Mouse (Mus musculus) liver, embryonic 11.5 days (tissue): ENCODE measurements around the gene Gpam. TPM values are rescaled to one million over a fixed set of nuclear protein-coding genes. Genes with fewer than 3 reads are reported as not detected.
"Not testable (repeated sequence)": the region's sequence is repeated elsewhere in the genome, so short reads cannot be mapped to it uniquely, and the experiment has no call there.

Source experiments
- ATAC-seq: fragments of 200-750 bp; cut with Nextera tagmentation; replicated peaks from 2 replicates; pipeline ENCODE4 v1.8.0; 2017; ENCODE audit warnings: moderate number of reproducible peaks, mild to moderate bottlenecking, moderate TSS enrichment, moderate library complexity; ENCODE audit not compliant: low FRiP score
- DNase-seq: peaks from one replicate; pipeline ENCODE4 v3.0.0-alpha.2; 2017; ENCODE audit warnings: low spot score
- H3K27ac ChIP-seq: fragments of 300-500 bp; sonication (generic); 2 replicates; pipeline ENCODE4 v1.5.1; 2014; ENCODE audit warnings: mild to moderate bottlenecking, low read depth, low read length, control low read depth
- H3K27me3 ChIP-seq: fragments of 300-500 bp; sonication (generic); replicated peaks from 2 replicates; pipeline ENCODE4 v1.6.1; 2014; ENCODE audit warnings: low read length, mixed read lengths; ENCODE audit not compliant: control insufficient read depth, insufficient read depth
- H3K36me3 ChIP-seq: fragments of 300-500 bp; sonication (generic); 2 replicates; pipeline ENCODE4 v1.6.1; 2014; ENCODE audit warnings: mild to moderate bottlenecking, low read length, moderate library complexity, mixed read lengths; ENCODE audit not compliant: control insufficient read depth, insufficient read depth
- H3K4me1 ChIP-seq: fragments of 300-500 bp; sonication (generic); replicated peaks from 2 replicates; pipeline ENCODE4 v1.6.1; 2014; ENCODE audit warnings: low read length, mixed read lengths; ENCODE audit not compliant: control insufficient read depth, insufficient read depth
- H3K4me2 ChIP-seq: fragments of 300-500 bp; sonication (generic); 2 replicates; pipeline ENCODE4 v1.6.1; 2014; ENCODE audit warnings: mild to moderate bottlenecking, control low read depth, moderate library complexity
- H3K4me3 ChIP-seq: fragments of 300-500 bp; sonication (generic); 2 replicates; pipeline ENCODE4 v1.5.1; 2014; ENCODE audit warnings: low read depth, low read length, control low read depth
- H3K9ac ChIP-seq: fragments of 300-500 bp; sonication (generic); 2 replicates; pipeline ENCODE4 v1.6.1; 2014; ENCODE audit warnings: low read depth, low read length, control low read depth
- H3K9me3 ChIP-seq: fragments of 300-500 bp; sonication (generic); 2 replicates; pipeline ENCODE4 v1.6.1; 2016; ENCODE audit warnings: low read length, inconsistent platforms, mixed read lengths; ENCODE audit not compliant: control insufficient read depth
- WGBS: fragments of 180-500 bp; shearing (Covaris S2); extraction: QIAGEN DNeasy Blood & Tissue Kit; methylation state at CpG from one replicate; pipeline ENCODE4 v1.1.7; 2014; 5-methylcytosine and 5-hydroxymethylcytosine counted together
- polyA plus RNA-seq: library from polyadenylated mRNA; unstranded; fragments of >200 nt; fragmentation: Nextera tagmentation; extraction: Ambion mirVana; gene quantifications from 2 replicates; pipeline ENCODE4 v1.2.1, GENCODE M21; 2014

The Gpam gene
- polyA plus RNA-seq, 1 experiment from 2014 or later = 36.3 TPM

DNA sequence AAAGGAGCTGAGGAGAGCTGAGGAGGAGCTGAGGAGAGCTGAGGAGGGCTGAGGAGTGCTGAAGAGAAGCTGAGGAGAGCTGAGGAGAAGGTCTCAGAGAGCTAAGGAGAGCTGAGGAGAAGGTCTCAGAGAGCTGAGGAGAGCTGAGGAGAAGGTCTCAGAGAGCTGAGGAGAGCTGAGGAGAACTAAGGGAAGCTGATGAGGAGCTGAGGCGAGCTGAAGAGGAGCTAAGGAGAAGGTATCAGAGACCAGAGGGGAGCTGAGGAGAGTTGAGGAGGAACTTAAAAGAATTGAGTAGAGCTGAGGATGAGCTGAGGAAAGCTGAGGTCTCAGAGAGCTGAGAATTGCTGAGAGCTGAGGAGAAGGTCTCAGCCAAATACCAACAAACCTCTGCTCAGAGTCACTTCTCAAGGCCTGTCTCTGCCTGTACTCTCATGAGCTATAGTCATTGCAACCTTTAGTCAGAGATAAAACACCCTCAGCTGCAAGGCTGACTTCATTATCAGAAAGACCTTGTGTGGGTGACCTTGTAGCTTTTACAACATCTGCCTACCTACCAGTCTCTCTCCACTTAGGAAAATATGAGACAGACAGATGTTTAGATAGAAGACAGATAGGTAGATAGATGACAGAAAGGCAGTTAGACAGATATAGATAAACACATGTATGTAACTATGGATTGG is 38.3 kb upstream of the Gpam start:
- Histone ChIP-seq H3K4me3 (no peak overlapping the region), H3K4me2 (no peak overlapping the region), H3K27me3 (no peaks in the 10 kb centered on the region), H3K9ac (no peak overlapping the region), H3K4me1 (no peaks in the 10 kb centered on the region), H3K36me3 (no peaks in the 10 kb centered on the region), H3K9me3 (no peaks in the 10 kb centered on the region; the same call in 1 of the 2 replicates), H3K27ac (no peak overlapping the region)
- ATAC-seq = no peak
- no peak for DNase-seq
- WGBS = 46% methylated on average over 1 of the region's 1 CpGs

DNA sequence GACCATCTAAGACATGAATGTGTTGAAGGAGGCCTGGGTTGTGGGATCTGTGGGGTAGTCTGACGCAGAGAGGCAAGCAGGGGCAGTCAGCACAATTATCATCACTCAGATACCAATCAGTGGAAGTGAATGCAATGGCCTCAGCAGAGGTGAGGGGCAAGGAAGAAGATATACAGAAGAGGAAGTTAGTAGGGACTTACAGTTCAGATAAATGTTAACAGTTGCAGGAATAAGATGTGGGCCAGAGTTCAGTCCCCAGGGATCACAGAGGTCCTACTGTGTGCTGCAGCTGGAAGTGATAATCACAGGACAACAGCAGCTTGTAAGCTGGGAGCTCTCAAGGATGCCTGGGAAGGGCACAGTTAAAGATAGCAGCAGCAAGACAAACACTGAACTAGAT is 37.1 kb upstream of the Gpam start:
- Histone ChIP-seq H3K4me3 (no peak overlapping the region), H3K4me2 (no peak overlapping the region), H3K27me3 (no peaks in the 10 kb centered on the region), H3K36me3 (no peaks in the 10 kb centered on the region), H3K9ac (no peak overlapping the region), H3K4me1 (no peaks in the 10 kb centered on the region), H3K27ac (no peak overlapping the region), H3K9me3 (no peaks in the 10 kb centered on the region)
- DNase-seq (no peak), ATAC-seq (no peak)
- WGBS = 31% methylated on average over 1 of the region's 1 CpGs

DNA sequence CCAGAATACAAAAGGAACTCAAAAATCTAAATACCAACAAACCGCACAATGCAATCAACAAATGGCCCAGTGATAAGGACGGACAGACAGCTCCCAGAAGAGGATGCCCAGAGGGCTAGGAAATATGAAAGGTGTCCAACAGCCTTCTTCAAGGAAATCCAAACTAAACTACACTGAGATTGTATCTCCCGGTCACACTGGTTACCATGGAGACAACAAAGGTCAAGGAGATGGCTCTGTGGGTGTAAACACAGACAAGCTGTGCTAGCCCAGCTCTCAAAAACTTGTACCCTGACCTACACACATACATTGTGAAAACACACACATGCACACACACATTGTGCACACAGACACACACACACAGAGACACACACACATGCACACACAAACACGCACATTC is 35.2 kb upstream of the Gpam start:
- WGBS = 71% methylated on average over 4 of the region's 4 CpGs
- no peak for DNase-seq
- no peak for ATAC-seq
- no peak overlapping the region for H3K27ac ChIP-seq
- H3K4me2 ChIP-seq = no peak overlapping the region
- no peak overlapping the region for H3K9ac ChIP-seq
- H3K4me1 ChIP-seq = no peaks in the 10 kb centered on the region
- no peaks in the 10 kb centered on the region for H3K9me3 ChIP-seq
- H3K27me3 ChIP-seq = no peaks in the 10 kb centered on the region
- no peaks in the 10 kb centered on the region for H3K36me3 ChIP-seq
- no peak overlapping the region for H3K4me3 ChIP-seq

DNA sequence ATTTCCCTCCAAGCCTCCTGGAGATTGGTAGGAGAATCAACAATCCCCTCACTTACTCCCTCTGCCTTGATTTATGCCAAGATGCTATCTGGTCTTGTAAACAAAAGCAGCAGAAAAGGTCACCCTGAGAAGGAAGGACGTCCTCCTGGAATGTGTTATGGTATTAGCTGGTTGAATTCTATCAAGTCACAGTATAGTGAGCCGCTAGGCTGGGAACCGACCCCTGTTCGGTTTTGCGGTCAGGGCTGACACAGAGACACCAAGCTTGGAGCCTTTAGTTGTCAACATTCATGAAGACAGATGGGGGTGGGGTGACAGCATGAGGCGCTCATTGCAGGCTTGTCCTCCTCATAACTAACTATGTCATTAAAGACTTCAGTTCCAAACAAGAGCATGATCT is 32.8 kb upstream of the Gpam start:
- DNase-seq (no peak), ATAC-seq (no peak)
- Histone ChIP-seq H3K9ac (no peak overlapping the region), H3K4me1 (no peaks in the 10 kb centered on the region), H3K4me2 (no peak overlapping the region), H3K36me3 (no peaks in the 10 kb centered on the region), H3K4me3 (no peak overlapping the region), H3K27me3 (no peaks in the 10 kb centered on the region), H3K27ac (no peak overlapping the region), H3K9me3 (no peaks in the 10 kb centered on the region)
- WGBS = 64% methylated on average over 6 of the region's 6 CpGs

DNA sequence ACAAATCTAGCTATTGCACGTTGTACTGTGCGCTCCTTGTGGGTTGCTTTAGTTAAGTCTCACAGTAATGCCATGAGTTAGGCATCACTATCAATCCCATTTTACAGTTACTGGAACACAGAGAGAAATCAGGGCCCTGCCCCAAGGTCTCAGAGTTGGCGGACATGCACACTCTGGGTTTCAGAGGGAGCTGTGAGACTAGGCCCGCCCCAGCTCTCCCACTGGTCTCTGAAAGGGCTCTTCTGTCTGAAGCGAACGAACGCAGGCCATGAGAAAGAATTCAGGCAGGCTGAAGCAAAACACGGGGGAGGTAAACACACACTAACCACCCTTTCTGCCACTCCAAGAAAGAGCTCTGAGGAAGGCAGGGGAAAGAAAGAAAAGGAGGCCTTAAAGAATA is 31.6 kb upstream of the Gpam start:
- no peak for ATAC-seq
- Histone ChIP-seq H3K4me1 (no peaks in the 10 kb centered on the region), H3K4me2 (no peak overlapping the region), H3K4me3 (no peak overlapping the region), H3K27ac (no peak overlapping the region), H3K9me3 (no peaks in the 10 kb centered on the region), H3K9ac (no peak overlapping the region), H3K36me3 (no peaks in the 10 kb centered on the region), H3K27me3 (no peaks in the 10 kb centered on the region)
- 75% methylated on average over 8 of the region's 8 CpGs for WGBS
- DNase-seq = no peak

DNA sequence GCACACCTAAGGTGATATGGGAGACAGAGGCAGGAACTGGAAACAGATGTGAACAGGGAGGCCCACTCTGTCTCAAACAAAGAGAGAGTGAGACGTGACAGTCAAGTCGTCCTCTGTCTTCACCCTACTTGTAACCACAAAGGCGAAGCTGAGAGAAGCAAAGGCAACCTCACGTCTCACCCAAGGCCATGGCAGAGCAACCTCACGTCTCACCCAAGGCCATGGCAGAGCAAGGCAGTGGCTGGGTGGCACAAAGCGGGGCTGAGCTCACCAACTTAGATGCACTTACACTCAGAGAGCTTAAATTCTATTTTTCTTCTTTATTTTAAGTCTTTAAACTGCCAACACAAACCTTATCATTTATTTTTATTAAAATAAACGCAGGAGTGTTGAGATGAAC is 30.0 kb upstream of the Gpam start:
- H3K4me1 ChIP-seq = no peaks in the 10 kb centered on the region
- ATAC-seq = no peak
- 73% methylated on average over 7 of the region's 7 CpGs for WGBS

DNA sequence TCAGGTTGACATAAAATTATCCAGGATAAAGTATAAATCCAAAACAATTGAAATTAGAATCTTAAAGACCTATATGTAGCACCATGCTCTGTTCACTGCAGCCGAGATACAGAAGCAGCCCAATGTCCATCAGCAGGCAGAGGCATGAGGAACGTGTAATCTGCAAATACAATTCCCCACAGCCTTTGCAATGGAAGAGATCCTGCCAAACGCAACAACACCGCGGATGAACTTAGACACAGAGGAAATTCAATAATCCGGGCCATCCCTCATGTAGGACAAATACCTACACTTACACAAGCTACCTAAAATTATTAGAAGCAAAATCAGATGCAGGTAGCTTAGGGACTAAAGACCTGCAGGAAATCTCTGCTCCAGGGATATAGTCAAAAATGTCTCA is 25.9 kb upstream of the Gpam start:
- H3K36me3 ChIP-seq = no peaks in the 10 kb centered on the region
- H3K4me2 ChIP-seq = no peak overlapping the region
- H3K9me3 ChIP-seq = no peaks in the 10 kb centered on the region
- no peak overlapping the region for H3K27ac ChIP-seq
- H3K9ac ChIP-seq = no peak overlapping the region
- no peak overlapping the region for H3K4me3 ChIP-seq
- 84% methylated on average over 6 of the region's 6 CpGs for WGBS
- no peaks in the 10 kb centered on the region for H3K27me3 ChIP-seq
- H3K4me1 ChIP-seq = no peaks in the 10 kb centered on the region
- DNase-seq (no peak), ATAC-seq (no peak)

More for the DNA sequence above, 30.0 kb upstream of the Gpam start:
- H3K4me3 ChIP-seq = no peak overlapping the region
- H3K4me2 ChIP-seq = no peak overlapping the region
- DNase-seq = no peak
- no peak overlapping the region for H3K27ac ChIP-seq
- no peaks in the 10 kb centered on the region for H3K36me3 ChIP-seq
- H3K27me3 ChIP-seq = no peaks in the 10 kb centered on the region
- H3K9ac ChIP-seq = no peak overlapping the region
- H3K9me3 ChIP-seq = no peaks in the 10 kb centered on the region

DNA sequence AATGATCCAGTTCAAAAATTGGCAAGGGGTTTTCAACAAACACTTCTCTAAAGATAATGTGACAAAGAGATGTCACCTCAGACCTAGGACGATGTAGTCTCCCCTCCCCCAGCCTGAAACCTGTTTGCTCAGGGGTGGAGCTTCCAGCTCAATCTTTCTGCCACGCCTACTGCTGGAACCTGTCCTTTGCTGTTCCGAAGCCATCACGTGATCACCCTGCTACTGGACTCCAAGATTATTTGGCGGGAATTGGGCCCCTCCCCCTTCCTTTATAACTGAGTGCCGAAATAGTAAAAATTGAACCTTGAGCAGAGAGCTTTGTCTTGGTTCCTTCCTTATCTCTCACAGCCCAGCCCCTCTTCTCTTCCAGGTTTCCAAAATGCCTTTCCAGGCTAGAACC is 25.2 kb upstream of the Gpam start:
- not testable (repeated sequence) for H3K9ac ChIP-seq, H3K4me3 ChIP-seq

DNA sequence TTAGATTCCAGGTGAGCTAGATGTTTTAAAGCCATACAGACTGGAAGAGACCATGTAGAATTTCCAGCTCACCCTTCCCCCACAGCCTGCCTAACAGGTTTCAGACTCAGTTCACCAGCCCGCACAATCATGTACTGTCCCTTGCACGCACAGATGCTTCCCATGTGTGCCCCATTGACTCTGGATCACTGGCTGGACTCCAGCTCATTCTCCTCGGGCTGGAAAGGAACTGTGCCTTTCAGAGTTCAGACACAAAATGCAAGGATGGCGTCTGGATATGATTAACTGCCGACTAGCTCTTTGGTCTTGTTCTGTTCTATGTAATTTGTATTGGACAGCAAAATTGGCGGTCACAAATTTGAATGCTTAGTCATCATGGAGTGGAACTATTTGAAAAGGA is 22.6 kb upstream of the Gpam start:
- H3K27me3 ChIP-seq = no peaks in the 10 kb centered on the region
- no peak for ATAC-seq
- no peak for DNase-seq
- peaks cover 7% of the 10 kb centered on the region for H3K4me1 ChIP-seq
- H3K4me2 ChIP-seq = no peak overlapping the region
- H3K9ac ChIP-seq = no peak overlapping the region
- H3K4me3 ChIP-seq = no peak overlapping the region
- H3K27ac ChIP-seq = no peak overlapping the region
- WGBS = 74% methylated on average over 6 of the region's 6 CpGs
- H3K36me3 ChIP-seq = no peaks in the 10 kb centered on the region
- no peaks in the 10 kb centered on the region for H3K9me3 ChIP-seq

More for the DNA sequence above, 25.2 kb upstream of the Gpam start:
- not testable (repeated sequence) for H3K4me1 ChIP-seq, H3K27me3 ChIP-seq, ATAC-seq, H3K36me3 ChIP-seq, DNase-seq, H3K4me2 ChIP-seq, H3K27ac ChIP-seq, H3K9me3 ChIP-seq
- WGBS = 55% methylated on average over 5 of the region's 6 CpGs
